Mouse (Mus musculus) ES-E14 (cell line): Measurements from ENCODE around the gene Sirt5.

Experiments
- ZC3H11A ChIP-seq: IDR thresholded peaks from 2 replicates; pipeline ENCODE4 v1.6.1; 2012; ENCODE audit warnings: low read depth, mild to moderate bottlenecking, inconsistent platforms, low read length, borderline replicate concordance
- ZNF384 ChIP-seq: IDR thresholded peaks from 2 replicates; pipeline ENCODE4 v1.6.1; 2012; ENCODE audit warnings: low read depth, low read length, inconsistent platforms

DNA sequence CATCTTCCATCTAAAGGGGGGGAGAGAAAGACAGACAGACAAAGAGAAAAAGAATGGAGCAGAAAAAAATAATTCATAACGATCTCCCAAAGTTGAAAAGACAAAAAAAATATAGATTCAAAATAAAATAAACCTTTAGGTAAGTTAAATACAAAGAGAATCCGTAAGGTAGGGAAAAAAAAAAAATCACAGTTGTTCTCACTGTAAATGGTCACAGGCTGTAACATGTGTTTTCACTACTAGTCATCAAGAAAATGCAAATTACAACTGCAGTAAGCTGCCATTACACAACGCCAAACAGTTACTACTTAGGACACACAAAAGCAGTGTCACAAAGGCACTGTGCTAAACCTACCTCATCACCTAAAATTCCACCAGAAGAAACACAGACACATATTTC, 79.4 kb downstream of the Sirt5 start:
- TF ChIP-seq ZNF384 (no peak), ZC3H11A (no peak)
